ENCODE assay signal across 35 mouse cellular contexts in genomic region chr6:4496428-4496827, GRCm38 (mm10).
"Had no signal": no experiment of that assay in that cellular context is flagged by ENCODE, and none has a peak within 500 bp of the region (broad histone marks: within the 10 kb centered on the region; RNA-seq: fewer than 3 reads in every experiment).

No protein-coding gene starts in this region.

- H3K9me3 ChIP-seq: heart, embryonic 10.5 days; heart, embryonic 12.5 days; heart, embryonic 13.5 days; heart, embryonic 15.5 days; hindbrain, embryonic 10.5 days; hindbrain, embryonic 12.5 days; hindbrain, embryonic 13.5 days; hindbrain, embryonic 15.5 days; intestine, embryonic 15.5 days; kidney, embryonic 15.5 days had no signal

- DNase-seq: heart, postnatal 10 days; heart, postnatal 14 days; heart, postnatal 36 days; heart, postnatal 4 days; kidney, adult 11 months; kidney, adult 18-20 months; kidney, adult 2 months; kidney, adult 8-10 months; kidney, adult 9 months; kidney, postnatal 10 days; kidney, postnatal 14 days; kidney, postnatal 25 days; kidney, postnatal 36 days; kidney, postnatal 4 days; layer of hippocampus, adult 9-11 months; layer of hippocampus, postnatal 36 days had no signal

- H3K27me3 ChIP-seq: heart, embryonic 12.5 days; heart, embryonic 13.5 days; heart, embryonic 15.5 days; hindbrain, embryonic 12.5 days; hindbrain, embryonic 13.5 days; hindbrain, embryonic 15.5 days; intestine, embryonic 15.5 days; kidney, embryonic 15.5 days had no signal

- H3K4me1 ChIP-seq: heart, embryonic 13.5 days; heart, embryonic 15.5 days; hindbrain, embryonic 10.5 days; hindbrain, embryonic 12.5 days; hindbrain, embryonic 13.5 days; hindbrain, embryonic 15.5 days; intestine, embryonic 15.5 days; kidney, embryonic 15.5 days had no signal

- ATAC-seq: hindbrain, embryonic 16.5 days; hindbrain, postnatal 0 days; inflammation-experienced regulatory T-cells, adult 6 months; intestine, embryonic 15.5 days; intestine, embryonic 16.5 days; intestine, postnatal 0 days had no signal

- H3K9ac ChIP-seq: heart, embryonic 12.5 days; heart, embryonic 13.5 days; heart, embryonic 15.5 days; hindbrain, embryonic 12.5 days; hindbrain, embryonic 13.5 days; hindbrain, embryonic 14.5 days; hindbrain, embryonic 15.5 days; intestine, embryonic 15.5 days; kidney, embryonic 15.5 days had no signal

- H3K4me3 ChIP-seq: heart, embryonic 10.5 days; heart, embryonic 12.5 days; heart, embryonic 13.5 days; heart, embryonic 15.5 days; hindbrain, embryonic 10.5 days; hindbrain, embryonic 12.5 days; hindbrain, embryonic 13.5 days; hindbrain, embryonic 15.5 days; intestine, embryonic 15.5 days; kidney, embryonic 15.5 days; layer of hippocampus, adult 2 months had no signal

- H3K27ac ChIP-seq: heart, embryonic 10.5 days; heart, embryonic 13.5 days; heart, embryonic 15.5 days; hindbrain, embryonic 10.5 days; hindbrain, embryonic 12.5 days; hindbrain, embryonic 13.5 days; hindbrain, embryonic 14.5 days; hindbrain, embryonic 15.5 days; hindbrain, postnatal 0 days; intestine, embryonic 15.5 days; kidney, embryonic 15.5 days; kidney, postnatal 0 days; layer of hippocampus, adult 2 months had no signal

- H3K36me3 ChIP-seq: heart, embryonic 10.5 days; heart, embryonic 12.5 days; heart, embryonic 13.5 days; heart, embryonic 15.5 days; hindbrain, embryonic 10.5 days; hindbrain, embryonic 12.5 days; hindbrain, embryonic 13.5 days; hindbrain, embryonic 15.5 days; intestine, embryonic 15.5 days; kidney, embryonic 15.5 days had no signal

- H3K4me2 ChIP-seq: heart, embryonic 11.5 days; heart, embryonic 12.5 days; heart, embryonic 13.5 days; heart, embryonic 15.5 days; hindbrain, embryonic 12.5 days; hindbrain, embryonic 13.5 days; hindbrain, embryonic 14.5 days; hindbrain, embryonic 15.5 days; intestine, embryonic 15.5 days; kidney, embryonic 15.5 days had no signal
